Mouse (Mus musculus): Measurements from ENCODE around the gene Atp8a1.
"Not testable (repeated sequence)": the region's sequence is repeated elsewhere in the genome, so short reads cannot be mapped to it uniquely, and the experiment has no call there.

Atp8a1 gene

GRCm38 (mm10) chr5:67826278-67826677 is 21.0 kb downstream of the Atp8a1 start:
- DNase-seq, result no peak

- no peak for DNase-seq
Measured at GRCm38 (mm10) chr5:67824600-67824999, 22.6 kb downstream of the Atp8a1 start.

DNA sequence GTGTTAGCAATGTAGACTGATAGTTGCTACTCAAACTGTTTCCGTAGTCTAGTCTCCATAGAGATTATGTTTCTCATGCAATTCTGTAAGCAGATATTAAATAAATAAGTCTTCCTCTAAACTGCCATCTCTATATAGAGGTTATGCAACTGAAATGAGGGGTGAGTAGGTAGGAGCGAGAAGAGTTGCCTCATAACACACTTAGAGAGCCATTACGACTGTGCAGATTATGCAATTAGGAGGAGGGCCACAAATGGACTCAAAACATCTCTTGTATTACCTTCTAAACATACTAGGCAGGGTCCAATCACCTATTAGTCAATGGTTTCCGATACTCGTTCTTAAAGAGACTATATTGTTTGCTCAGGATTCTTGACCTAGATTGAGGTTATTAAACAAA is 23.5 kb downstream of the Atp8a1 start:
- no peak for DNase-seq

- DNase-seq, result no peak
Measured at GRCm38 (mm10) chr5:67822619-67823018, 24.6 kb downstream of the Atp8a1 start.

GRCm38 (mm10) chr5:67821987-67822401 is 25.2 kb downstream of the Atp8a1 start:
- no peak for DNase-seq

DNA sequence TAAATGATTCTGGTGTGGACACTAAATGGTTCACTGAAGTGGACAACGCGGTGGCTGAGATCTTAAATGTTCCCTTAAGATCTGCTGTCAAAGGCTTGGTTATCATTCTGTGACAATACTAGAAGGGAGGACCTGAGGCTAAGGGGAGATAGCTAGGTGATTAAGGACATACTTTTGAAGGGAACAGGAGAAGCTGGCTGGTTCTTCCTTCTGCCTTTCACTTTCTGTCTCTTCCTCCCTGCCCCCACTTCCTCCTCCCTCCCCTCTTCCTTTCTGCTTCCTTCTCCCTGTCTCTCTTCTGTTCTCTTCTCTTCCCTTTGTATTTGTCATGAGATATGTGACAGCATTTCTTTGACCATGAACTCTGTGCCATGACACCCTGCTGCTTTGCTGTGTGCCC is 26.0 kb downstream of the Atp8a1 start:
- no peak for DNase-seq

- DNase-seq, result no peak
Measured at GRCm38 (mm10) chr5:67819451-67819850, 27.8 kb downstream of the Atp8a1 start.

DNA sequence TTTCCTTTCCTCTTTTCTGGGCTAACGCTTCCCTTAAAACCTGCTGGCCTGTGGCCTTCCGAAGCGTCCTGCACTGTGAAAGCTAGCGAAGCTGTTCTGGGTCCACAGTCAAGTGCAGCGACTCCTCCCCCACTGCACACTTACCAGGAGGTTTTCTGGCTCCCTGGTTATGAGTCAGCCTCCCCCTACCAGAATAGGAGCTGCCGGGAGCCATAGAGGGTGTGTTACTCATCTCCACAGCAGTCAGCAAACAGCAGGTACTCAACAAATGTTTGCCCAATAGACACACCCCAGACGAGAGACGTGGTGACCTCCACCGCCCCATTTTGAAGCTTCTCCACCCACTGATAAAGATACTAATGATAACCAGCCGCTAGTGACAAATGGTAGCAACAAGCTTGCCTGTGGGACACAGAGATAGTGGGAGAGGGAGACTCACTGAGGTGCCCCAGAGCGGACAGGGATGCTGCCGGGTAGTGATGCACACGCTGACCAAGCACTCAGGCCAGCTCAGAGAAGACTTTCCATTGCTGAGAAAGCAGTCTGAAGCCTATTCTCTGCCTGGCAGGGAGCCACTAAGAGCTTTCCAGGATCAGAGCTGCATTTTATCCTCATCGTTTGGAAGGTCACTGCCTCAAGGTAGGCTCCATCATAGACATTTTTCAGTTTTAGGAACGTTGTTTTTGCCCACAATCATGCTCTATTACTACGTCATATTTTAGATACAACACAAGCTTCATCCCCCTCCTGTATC is 31.5 kb downstream of the Atp8a1 start:
- no peak for DNase-seq

DNA sequence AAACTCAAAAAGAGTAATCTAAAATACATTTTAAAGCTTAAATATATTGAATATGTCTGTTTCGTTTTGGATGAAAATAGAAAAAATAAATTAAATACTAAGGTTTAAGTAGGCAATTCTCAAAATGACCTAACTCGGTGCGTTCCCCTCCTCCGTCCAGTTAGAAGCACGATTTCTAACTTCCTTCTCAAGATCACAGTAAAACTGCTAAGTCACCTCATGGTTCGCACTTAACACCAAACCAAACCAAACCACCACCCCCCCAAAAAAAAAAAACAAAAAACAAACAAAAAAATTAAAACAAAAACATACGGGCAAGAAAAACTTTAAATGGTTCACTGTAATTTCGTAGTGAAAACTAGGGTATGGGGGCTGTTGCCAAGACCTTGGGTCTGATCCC is 32.2 kb downstream of the Atp8a1 start:
- not testable (repeated sequence) for DNase-seq

- no peak for DNase-seq
Measured at GRCm38 (mm10) chr5:67814437-67814965, 32.7 kb downstream of the Atp8a1 start.

- DNase-seq, result no peak
Measured at GRCm38 (mm10) chr5:67813334-67813733, 33.9 kb downstream of the Atp8a1 start.

DNA sequence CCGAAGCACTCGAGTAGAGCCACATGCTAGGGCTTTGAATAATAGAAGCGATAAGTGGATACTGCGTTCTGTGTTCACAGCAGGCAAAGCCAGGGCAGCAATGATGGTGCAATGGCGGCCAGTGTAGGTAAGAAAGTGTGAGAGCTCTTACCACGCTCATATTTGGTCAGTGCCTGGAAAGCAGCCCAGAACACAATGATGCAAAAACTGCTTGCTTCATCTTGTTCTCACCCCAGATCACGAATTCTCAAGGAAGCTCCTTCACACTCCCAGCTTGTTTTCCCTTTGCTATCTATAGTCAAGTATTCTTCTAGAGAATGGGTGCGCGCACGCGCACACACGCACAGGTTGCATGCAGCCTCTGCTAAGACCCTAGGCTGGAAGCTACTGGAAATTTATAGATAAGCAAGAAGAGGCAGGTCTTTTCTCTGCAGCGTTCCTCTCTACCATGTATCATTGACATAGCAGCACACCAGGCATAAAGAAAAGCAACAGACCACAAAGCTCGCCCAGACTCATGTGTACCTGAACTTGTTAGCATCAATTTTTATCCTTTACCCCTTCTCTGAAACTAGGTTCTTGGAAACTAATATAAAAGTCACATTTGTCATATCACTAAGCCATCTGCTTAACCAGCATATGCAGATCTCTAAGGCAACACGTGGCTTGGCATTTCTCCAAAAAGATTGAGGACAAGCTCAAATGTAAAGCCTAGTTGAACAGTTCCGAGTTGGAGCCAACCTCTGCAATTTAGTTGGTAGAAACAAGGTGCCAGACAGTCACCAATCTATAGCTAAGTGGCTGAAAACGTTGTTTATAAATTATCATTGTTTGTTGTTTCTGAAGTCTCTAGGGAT is 44.8 kb downstream of the Atp8a1 start:
- no peak for DNase-seq

GRCm38 (mm10) chr5:67800801-67801200 is 46.4 kb downstream of the Atp8a1 start:
- DNase-seq, result no peak

- DNase-seq, result no peak
Measured at GRCm38 (mm10) chr5:67799785-67800184, 47.4 kb downstream of the Atp8a1 start.

DNA sequence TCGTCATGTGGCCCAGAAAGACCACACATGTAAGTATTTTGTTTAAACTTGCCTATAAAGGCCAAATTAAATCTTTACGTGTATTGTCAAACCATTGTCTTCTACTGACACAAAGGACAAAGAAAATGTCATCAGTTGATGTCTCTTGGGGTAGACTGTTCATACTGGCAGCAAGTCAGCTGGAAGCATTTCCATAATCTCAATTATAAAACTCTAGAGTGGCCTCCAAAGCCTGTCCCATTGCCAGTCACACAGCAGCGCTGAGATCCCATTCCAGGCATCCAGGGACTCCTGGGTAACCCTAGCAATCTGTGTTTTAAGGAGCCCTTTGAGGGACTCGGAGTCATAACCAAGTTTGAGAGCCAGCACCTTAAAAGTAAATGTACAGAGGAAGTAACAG is 48.9 kb downstream of the Atp8a1 start:
- no peak for DNase-seq

DNA sequence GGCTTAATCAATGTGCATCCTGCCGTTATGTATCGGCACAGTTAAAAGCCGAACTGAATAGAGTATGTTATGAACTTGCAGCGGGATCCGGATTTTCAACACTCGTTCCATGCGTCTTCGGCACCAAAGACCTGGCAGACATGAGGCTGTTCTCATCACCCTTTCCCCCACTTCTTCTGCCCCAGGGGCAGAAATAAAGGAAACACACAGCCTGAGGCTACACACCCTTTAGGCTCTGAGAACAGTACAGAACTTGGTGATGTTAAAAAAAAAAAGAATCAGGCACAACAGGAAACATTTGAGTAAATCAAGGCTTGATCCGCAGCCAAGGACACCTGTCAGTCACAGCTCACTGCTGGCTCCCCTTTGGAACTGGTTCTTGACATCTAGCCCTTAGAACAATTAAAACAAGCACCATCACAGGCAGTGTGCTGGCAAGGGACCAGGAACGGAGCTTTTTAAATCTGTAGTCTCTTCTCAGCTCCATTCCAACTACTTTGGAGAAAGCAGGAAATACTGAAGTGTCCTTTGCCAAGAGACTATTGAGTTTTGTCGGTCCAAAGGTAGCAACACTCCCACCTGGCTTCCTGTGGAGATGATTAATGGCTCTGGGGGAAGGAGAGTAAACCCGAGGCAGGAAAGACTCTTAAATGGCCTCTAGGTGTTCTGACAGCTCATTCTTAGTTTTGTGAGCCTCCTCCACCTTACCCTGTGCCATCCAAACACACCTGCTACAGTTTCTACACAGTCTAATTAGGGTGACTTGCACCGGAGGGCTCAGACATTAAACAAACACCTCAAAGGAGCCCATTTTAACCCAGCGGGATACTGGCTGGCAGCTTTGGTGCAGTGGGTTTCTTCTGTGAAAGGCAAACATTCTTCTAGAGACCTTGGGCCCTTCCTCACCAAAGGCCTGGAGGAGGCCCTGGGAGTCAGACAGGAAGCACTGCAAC is 50.0 kb downstream of the Atp8a1 start:
- DNase-seq, result peak; percentile 60

- no peak for DNase-seq
Measured at GRCm38 (mm10) chr5:67794129-67794800, 53.0 kb downstream of the Atp8a1 start.

DNA sequence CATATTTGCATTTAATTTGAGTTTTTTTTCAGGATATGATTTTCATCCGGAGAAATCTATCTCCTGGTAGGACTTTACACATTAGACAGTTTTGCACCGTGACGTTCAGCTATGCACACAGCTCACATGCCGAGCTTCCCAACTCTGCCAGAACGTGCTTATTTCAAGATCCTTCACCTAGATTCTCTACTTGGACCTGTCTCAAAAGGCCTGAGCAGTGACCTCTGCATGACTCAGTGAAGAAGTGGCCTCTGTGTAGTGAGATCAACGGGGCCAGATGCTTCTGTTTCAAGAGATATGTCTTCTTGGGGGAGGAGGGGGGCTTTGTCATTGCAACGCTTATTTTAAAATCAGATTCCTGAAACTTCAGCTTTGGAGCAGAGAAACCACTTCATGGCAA is 64.5 kb downstream of the Atp8a1 start:
- DNase-seq, result peak; percentile 23

GRCm38 (mm10) chr5:67778026-67778425 is 69.2 kb downstream of the Atp8a1 start:
- DNase-seq, result peak; percentile 65

DNA sequence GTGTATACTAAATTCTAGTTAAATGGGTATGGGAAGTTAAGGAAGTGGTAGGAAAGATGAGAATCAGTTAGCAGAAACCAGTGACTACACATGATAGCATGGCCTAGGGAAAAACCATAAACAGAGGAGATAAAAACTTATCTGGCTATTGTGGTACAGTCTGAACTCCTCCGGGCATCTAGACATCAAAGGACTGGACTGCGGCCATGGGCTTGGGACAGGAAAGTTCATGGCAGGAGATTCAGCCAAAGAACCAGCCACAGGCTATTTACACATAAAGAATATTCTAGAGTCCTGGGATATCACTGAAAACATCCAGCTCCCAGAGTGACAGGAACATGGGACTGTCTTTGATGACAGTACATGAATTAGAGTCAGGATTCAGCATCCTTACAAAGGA is 73.0 kb downstream of the Atp8a1 start:
- DNase-seq, result no peak

- no peak for DNase-seq
Measured at GRCm38 (mm10) chr5:67768708-67769107, 78.5 kb downstream of the Atp8a1 start.

DNA sequence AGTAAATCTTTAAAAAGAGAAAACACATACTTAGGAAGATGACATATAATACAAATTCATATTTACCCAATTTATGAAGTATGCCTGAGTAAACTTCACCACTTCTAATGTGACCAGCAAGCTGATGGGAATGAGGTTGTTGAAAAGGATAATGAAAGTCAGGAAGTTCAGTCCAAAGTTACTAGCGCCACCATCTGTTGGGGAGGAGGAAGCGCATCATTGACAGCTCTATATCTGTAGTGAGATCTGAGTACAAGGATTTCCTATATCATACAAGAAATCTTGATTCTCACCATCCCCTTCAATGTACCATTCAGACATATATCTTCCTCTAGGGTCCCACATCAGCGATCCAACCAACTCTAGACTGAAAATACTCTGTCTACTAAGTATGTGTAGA is 82.4 kb downstream of the Atp8a1 start:
- DNase-seq, result no peak

Data from kidney, postnatal 14 days (tissue).